Mouse (Mus musculus) erythroblast, adult 5-6 weeks (primary cell): ENCODE measurements around the gene Fpr2. TPM values are rescaled to one million over a fixed set of nuclear protein-coding genes. Genes with fewer than 3 reads are reported as not detected.

Experiments used
- ATAC-seq: replicated peaks from 2 replicates; pipeline ENCODE4 v1.8.0; 2016; ENCODE audit warnings: moderate number of reproducible peaks, mild to moderate bottlenecking, moderate TSS enrichment, inconsistent platforms; ENCODE audit not compliant: poor library complexity, low FRiP score, severe bottlenecking
- total RNA-seq, 2 experiments: library from RNA; stranded (forward) in 1 of 2; stranded (reverse) in 1 of 2; fragments of 150-400 nt in 1 of 2; fragments of 200-764, 138-1000 nt in 1 of 2; gene quantifications; 2 replicates each; pipeline versions ENCODE4 v1.2.3 to v1.2.4; 2015 to 2017; ENCODE audit warnings: low replicate concordance in 2 of 2

The Fpr2 gene
- total RNA-seq, 2 experiments from 2014 or later: 33.6 to 66.7 TPM

- no peak for ATAC-seq
Measured at GRCm38 (mm10) chr17:17879347-17879746, 8.3 kb upstream of the Fpr2 start.

DNA sequence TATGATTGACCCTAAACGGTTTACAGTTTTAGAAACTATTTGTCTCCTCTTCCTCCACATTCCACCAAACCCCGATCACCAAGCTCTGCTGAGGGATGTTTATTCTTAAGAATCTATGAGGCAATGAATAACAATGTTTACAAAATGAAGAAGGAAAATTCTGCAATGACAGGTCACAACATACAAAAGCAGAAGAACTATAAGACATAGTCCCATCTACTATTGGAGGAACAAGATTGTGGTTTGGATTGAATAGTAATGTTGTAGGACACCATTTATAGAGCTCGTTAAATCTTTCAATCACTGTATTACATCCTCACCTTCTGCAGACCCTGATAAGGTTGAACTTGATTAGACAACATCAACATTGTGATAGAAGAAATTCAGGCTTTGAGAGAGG lies 5.0 kb upstream of the Fpr2 start:
- no peak for ATAC-seq

GRCm38 (mm10) chr17:17883840-17884239 lies 3.8 kb upstream of the Fpr2 start, which contains the start of gene Fpr1:
Gene Fpr1 (minus strand): TSS chr17:17883940.
- ATAC-seq: no peak

- no peak for ATAC-seq
Measured at GRCm38 (mm10) chr17:17889732-17890425, 2.3 kb downstream of the Fpr2 start.

DNA sequence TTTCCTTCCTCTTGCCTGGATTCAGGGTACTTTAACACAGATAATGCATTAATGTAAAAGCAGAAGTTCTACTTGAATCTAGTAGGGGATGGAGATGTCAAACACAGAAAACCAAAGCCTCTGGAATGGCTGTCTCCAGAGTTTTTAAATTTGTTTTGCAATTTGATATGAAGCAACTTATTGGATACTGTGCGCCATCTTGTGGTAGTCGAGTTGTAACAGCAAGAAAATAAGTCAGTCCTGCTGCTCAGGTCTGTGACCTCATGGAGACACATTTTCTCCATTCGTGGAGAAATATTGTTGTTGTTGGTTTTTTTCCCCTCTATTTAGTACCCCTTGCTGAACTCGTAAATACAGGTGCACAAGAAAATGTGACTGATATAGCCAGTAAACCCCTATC lies 8.4 kb downstream of the Fpr2 start:
- no peak for ATAC-seq

DNA sequence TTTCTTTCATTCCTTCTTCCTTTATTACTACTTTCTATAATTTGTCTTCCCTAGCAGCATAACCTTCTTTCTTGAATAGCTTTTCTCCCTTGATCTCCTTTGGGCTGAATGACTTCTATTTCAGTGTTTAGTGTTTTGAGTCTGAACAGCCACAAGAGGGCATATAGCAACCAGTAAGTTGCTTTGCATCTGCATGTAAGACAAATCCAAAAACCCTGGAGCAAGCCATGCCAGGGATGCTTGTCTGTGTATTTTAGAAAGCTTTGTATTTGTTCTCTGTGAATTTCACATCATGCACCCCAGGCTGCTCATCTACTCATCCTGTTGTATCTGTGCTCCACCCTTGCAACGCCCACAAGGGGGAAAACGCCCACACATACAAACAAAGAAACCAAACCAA lies 11.6 kb downstream of the Fpr2 start:
- ATAC-seq: no peak

- no peak for ATAC-seq
Measured at GRCm38 (mm10) chr17:17900768-17901167, 13.1 kb downstream of the Fpr2 start.

DNA sequence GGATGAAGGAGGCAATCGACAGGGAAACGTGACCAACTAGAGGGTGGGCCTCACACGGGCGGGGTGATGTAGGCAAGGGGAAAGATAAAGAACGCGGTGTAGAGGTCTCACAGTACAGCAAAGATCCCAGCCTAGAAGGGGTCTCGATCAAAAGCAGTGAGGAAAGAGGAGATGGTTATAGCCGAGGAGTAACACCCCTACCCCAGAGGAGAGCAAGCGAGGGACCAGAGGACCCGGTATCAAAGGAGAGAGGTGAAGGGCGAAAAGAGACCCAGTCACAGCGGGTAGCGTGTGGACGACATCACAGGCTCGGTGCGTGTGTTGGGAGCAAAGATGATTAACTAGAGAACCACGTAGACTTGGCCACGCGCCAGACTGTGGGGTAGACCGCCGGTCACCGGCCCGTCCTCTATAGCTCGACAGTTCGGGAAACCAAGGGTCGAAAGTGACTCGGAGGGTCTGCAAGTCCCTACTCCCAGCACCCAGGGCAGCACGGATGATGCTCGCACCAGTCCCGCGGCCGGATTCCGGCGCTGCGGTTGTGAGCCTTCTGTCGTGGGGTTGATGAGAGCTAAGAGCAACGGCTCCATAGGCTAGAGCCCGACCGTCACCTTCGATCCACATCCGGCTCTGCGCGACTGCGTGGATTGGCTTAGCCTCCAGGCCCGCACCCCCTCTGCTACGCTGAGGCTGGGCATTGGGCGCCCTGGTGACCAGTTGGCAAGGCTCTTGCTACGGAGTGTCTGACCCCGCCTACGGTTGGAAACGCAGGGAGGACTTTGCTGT lies 22.2 kb downstream of the Fpr2 start:
- 0 out of 2 replicates have a peak, but pooled peaks have one; percentile 35 for ATAC-seq

DNA sequence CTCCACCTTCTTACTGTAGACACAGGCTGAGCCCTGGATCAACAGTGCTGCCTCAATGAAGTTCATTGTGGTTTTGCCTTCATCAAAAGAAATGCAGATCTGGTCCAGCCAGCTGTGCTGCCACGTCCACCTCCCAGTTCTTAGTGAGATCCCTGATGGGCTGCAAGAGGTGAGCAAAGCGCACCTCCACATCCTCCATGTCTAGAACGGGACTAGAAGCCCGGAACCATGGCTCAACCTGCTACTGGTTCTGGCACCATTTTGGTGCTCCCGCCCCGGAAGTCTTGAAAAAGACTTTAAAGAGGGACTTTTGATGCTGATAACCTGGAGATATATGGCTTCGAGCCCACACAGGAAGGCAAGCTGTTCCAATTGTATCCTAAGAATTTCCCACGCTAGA lies 25.0 kb downstream of the Fpr2 start:
- ATAC-seq: peak; percentile 64; the same call in 1 of the 2 replicates

DNA sequence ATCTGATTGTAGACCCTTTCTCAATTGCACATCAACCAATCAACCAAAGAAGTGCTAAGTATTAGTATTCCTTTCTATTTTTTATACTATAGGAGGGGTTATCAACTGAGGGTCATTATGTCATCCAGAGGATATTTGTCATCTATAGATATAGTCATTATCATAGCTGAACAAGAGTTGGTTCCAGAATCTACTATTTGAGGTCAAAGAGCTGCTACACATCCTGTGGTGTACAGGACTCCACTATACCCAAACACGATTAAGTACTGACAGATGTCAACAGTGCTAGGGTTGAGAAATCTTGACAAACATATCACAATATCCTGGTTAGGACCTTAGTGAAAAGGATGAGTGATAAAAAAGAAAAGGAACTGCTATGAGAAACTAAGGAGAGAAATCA lies 29.8 kb downstream of the Fpr2 start:
- no peak for ATAC-seq

DNA sequence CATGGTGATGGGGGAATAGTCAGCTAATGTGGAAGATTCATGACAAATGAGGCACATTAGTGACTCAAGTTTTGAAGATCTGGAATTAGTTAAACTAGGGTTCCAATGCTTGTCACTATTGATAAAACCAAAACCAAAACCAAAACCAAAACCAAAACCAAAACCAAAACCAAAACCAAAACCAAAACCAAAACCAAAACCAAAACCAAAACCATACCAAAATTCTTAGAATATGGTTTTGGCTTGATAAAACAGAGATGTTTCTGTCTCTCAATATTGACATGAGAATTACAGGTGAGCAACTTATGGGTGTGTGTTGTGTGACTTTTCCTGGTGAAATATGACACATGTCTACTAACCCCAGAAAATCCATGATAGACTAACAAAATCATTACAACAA lies 30.2 kb downstream of the Fpr2 start:
- ATAC-seq: no peak

Other genes starting within 250 kb of the Fpr2 start
- gene Vmn2r90, start 184.1 kb upstream of the Fpr2 start, total RNA-seq (2015; ENCODE audit: low replicate concordance): not detected in 2 replicates
- gene Vmn2r90, start 184.1 kb upstream of the Fpr2 start, total RNA-seq (2017; ENCODE audit: low replicate concordance): not detected in 2 replicates
- gene Spaca6, start 60.7 kb upstream of the Fpr2 start, total RNA-seq (2015; ENCODE audit: low replicate concordance): not detected in 2 replicates
- gene Spaca6, start 60.7 kb upstream of the Fpr2 start, total RNA-seq (2017; ENCODE audit: low replicate concordance): not detected in 2 replicates
- gene Has1, start 32.6 kb upstream of the Fpr2 start, total RNA-seq (2015; ENCODE audit: low replicate concordance): not detected in 2 replicates
- not detected in 2 replicates for gene Has1, start 32.6 kb upstream of the Fpr2 start, total RNA-seq (2017; ENCODE audit: low replicate concordance)
- 19.4 and 26.3 TPM in 2 replicates for gene Fpr1, start 3.9 kb upstream of the Fpr2 start, total RNA-seq (2015; ENCODE audit: low replicate concordance)
- 8.8 and 17.1 TPM in 2 replicates for gene Fpr1, start 3.9 kb upstream of the Fpr2 start, total RNA-seq (2017; ENCODE audit: low replicate concordance)
- not detected in 2 replicates for gene Fpr3, start within 50 bp of the Fpr2 start, total RNA-seq (2015; ENCODE audit: low replicate concordance)
- not detected in 2 replicates for gene Fpr3, start within 50 bp of the Fpr2 start, total RNA-seq (2017; ENCODE audit: low replicate concordance)
- not detected in 2 replicates for gene Fpr-rs4, start 133.9 kb downstream of the Fpr2 start, total RNA-seq (2015; ENCODE audit: low replicate concordance)
- gene Fpr-rs4, start 133.9 kb downstream of the Fpr2 start, total RNA-seq (2017; ENCODE audit: low replicate concordance): not detected in 2 replicates
- not detected in 2 replicates for gene Vmn2r124, start 161.6 kb downstream of the Fpr2 start, total RNA-seq (2015; ENCODE audit: low replicate concordance)
- gene Vmn2r124, start 161.6 kb downstream of the Fpr2 start, total RNA-seq (2017; ENCODE audit: low replicate concordance): under 0.01 TPM in 1 of 2 replicates, not detected in the other
- gene Vmn2r91, start 197.2 kb downstream of the Fpr2 start, total RNA-seq (2015; ENCODE audit: low replicate concordance): not detected in 2 replicates
- not detected in 2 replicates for gene Vmn2r91, start 197.2 kb downstream of the Fpr2 start, total RNA-seq (2017; ENCODE audit: low replicate concordance)